Mouse (Mus musculus) embryonic fibroblast, embryonic 13.5 days (primary cell): ENCODE measurements around the gene Adamts13. TPM values are rescaled to one million over a fixed set of nuclear protein-coding genes. Genes with fewer than 3 reads are reported as not detected.
A peak's percentile ranks its signal among the peaks of the same experiment; 100 is the strongest.

Source experiments
- H3K27ac ChIP-seq: 2 replicates; pipeline ENCODE4 v1.5.1; 2012; ENCODE audit warnings: low read length, control low read depth, inconsistent platforms; ENCODE audit not compliant: insufficient read depth
- H3K4me1 ChIP-seq: 2 replicates; pipeline ENCODE4 v1.6.1; 2011; ENCODE audit warnings: low read length; ENCODE audit not compliant: control insufficient read depth, insufficient read depth
- H3K4me3 ChIP-seq: 2 replicates; pipeline ENCODE4 v1.5.1; 2011; ENCODE audit warnings: mild to moderate bottlenecking, control low read depth, low read length; ENCODE audit not compliant: insufficient read depth
- CTCF ChIP-seq: IDR thresholded peaks from 2 replicates; pipeline ENCODE4 v1.5.1; 2011; ENCODE audit warnings: mild to moderate bottlenecking, control low read depth, low read length, moderate library complexity, borderline replicate concordance; ENCODE audit not compliant: insufficient read depth
- POLR2A ChIP-seq: IDR thresholded peaks from 2 replicates; pipeline ENCODE4 v1.6.1; 2011; ENCODE audit warnings: low read depth, mild to moderate bottlenecking, control low read depth, low read length, moderate library complexity
- polyA plus RNA-seq: library from polyadenylated mRNA; stranded (reverse); fragments of >200 nt; gene quantifications from 2 replicates; pipeline ENCODE4 v1.2.4, GENCODE M21; 2011; ENCODE audit warnings: low read depth; ENCODE audit not compliant: missing spikeins, insufficient read length

Adamts13 gene
- polyA plus RNA-seq, 1 experiment = not detected

GRCm38 (mm10) chr2:26950411-26950810 is 22.8 kb upstream of the Adamts13 start:
- TF ChIP-seq CTCF (no peak), POLR2A (no peak)
- H3K4me1 ChIP-seq = no peaks in the 10 kb centered on the region
- no peak overlapping the region for H3K4me3 ChIP-seq
- no peak overlapping the region for H3K27ac ChIP-seq

GRCm38 (mm10) chr2:26951346-26951905 is 21.8 kb upstream of the Adamts13 start:
- Histone ChIP-seq H3K4me3 (no peak overlapping the region), H3K4me1 (no peaks in the 10 kb centered on the region), H3K27ac (no peak overlapping the region)
- TF ChIP-seq POLR2A = no peak
- no peak for TF ChIP-seq CTCF

- no peak overlapping the region for H3K4me3 ChIP-seq
- TF ChIP-seq POLR2A = no peak
- TF ChIP-seq CTCF = no peak
- no peaks in the 10 kb centered on the region for H3K4me1 ChIP-seq
- H3K27ac ChIP-seq = no peak overlapping the region
Observed at GRCm38 (mm10) chr2:26952193-26952592, 21.0 kb upstream of the Adamts13 start.

GRCm38 (mm10) chr2:26952866-26953265 is 20.4 kb upstream of the Adamts13 start:
- no peaks in the 10 kb centered on the region for H3K4me1 ChIP-seq
- no peak overlapping the region for H3K27ac ChIP-seq
- TF ChIP-seq CTCF = no peak
- no peak for TF ChIP-seq POLR2A
- H3K4me3 ChIP-seq = no peak overlapping the region

- TF ChIP-seq POLR2A = no peak
- no peak for TF ChIP-seq CTCF
- Histone ChIP-seq H3K27ac (no peak overlapping the region), H3K4me3 (no peak overlapping the region), H3K4me1 (no peaks in the 10 kb centered on the region)
Observed at GRCm38 (mm10) chr2:26954735-26955395, 18.4 kb upstream of the Adamts13 start.

- H3K27ac ChIP-seq = no peak overlapping the region
- no peak overlapping the region for H3K4me3 ChIP-seq
- H3K4me1 ChIP-seq = no peaks in the 10 kb centered on the region; the same call in 1 of the 2 replicates
- no peak for TF ChIP-seq CTCF
- TF ChIP-seq POLR2A = no peak
Observed at GRCm38 (mm10) chr2:26956811-26957487, 16.3 kb upstream of the Adamts13 start.

GRCm38 (mm10) chr2:26957488-26957859 is 15.7 kb upstream of the Adamts13 start:
- no peak for TF ChIP-seq CTCF
- TF ChIP-seq POLR2A = no peak
- no peak overlapping the region for H3K4me3 ChIP-seq

GRCm38 (mm10) chr2:26960756-26961155 is 12.5 kb upstream of the Adamts13 start:
- Histone ChIP-seq H3K4me3 (no peak overlapping the region), H3K27ac (no peak overlapping the region), H3K4me1 (peaks cover 4% of the 10 kb centered on the region; the same call in 1 of the 2 replicates)
- TF ChIP-seq CTCF (peak; percentile 40; the same call in 1 of the 2 replicates), POLR2A (no peak)

More at GRCm38 (mm10) chr2:26957488-26957859, 15.7 kb upstream of the Adamts13 start:
- Histone ChIP-seq H3K4me1 (no peaks in the 10 kb centered on the region; the same call in 1 of the 2 replicates), H3K27ac (no peak overlapping the region)

GRCm38 (mm10) chr2:26963923-26964723 is 9.1 kb upstream of the Adamts13 start, which contains the start of gene Rexo4:
TSS of gene Rexo4 (minus strand) at chr2:26964386.
- Histone ChIP-seq H3K4me3 (peak within 1 kb of the TSS; percentile 89), H3K27ac (peak within 1 kb of the TSS; percentile 82), H3K4me1 (peaks cover 4% of the 10 kb centered on the region; the same call in 1 of the 2 replicates)
- TF ChIP-seq POLR2A (peak; percentile 91), CTCF (no peak)
